Mouse (Mus musculus) left cerebral cortex, adult 18-20 months (tissue): ENCODE data around the gene Dapk2. TPM values are rescaled to one million over a fixed set of nuclear protein-coding genes. Genes with fewer than 3 reads are reported as not detected.

Experiments
- DNase-seq, 2 experiments: peaks; one replicate each; pipeline ENCODE4 v3.0.0; 2021 to 2022; ENCODE audit warnings: low spot score in 2 of 2, mixed read lengths in 1 of 2
- total RNA-seq, 2 experiments: library from RNA; stranded (reverse); gene quantifications; 2 replicates each; pipeline ENCODE4 v1.2.3; 2021

Gene Dapk2
- total RNA-seq, 2 experiments from 2014 or later, result 2.5 to 2.7 TPM

DNA sequence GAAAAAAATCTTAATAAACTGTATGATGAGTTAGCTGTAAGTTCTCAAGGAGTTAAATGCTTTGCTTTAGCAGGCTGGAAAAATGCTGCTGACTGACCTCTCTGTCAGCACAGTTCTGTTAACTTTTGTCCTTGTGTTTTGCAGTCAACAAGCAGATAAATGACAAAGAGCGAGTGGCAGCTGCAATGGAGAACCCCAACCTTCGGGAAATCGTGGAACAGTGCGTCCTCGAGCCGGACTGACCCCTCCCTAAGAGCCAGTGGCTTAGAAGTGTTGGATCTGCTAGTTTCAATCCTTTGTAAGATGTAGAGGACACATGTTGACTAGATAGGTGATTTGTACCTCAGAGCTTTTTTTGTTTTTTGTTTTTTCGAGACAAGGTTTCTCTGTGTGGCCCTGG lies 19.8 kb upstream of the Dapk2 start:
- DNase-seq, result no peak

GRCm38 (mm10) chr9:66142265-66142664 lies 15.8 kb upstream of the Dapk2 start:
- DNase-seq, result no peak

GRCm38 (mm10) chr9:66144248-66144647 lies 13.8 kb upstream of the Dapk2 start:
- DNase-seq, result peak; percentile 73 to 83

GRCm38 (mm10) chr9:66146141-66146540 lies 11.9 kb upstream of the Dapk2 start:
- DNase-seq, result no peak

GRCm38 (mm10) chr9:66152011-66152410 lies 6.0 kb upstream of the Dapk2 start:
- no peak for DNase-seq

DNA sequence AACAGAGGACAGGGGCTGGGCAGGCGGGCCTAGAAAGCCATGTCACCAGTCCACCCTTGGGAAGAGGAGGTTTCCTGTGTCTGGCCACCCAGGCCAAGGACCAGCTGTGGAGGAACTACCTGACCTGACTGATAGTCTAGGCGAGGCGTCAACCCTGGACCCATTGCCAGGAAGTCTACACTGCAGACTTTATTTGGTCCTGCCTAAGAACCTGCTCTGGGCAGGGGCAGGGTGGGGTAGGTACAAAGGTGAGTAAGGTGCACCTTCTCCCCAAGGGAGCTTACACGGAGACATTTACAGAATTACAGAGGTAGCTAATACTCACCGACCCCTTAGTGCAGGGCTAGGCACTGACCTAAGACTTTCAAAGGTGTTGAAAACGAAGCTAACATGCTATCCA lies 4.4 kb upstream of the Dapk2 start:
- DNase-seq, result no peak

GRCm38 (mm10) chr9:66154013-66154412 lies 4.0 kb upstream of the Dapk2 start:
- DNase-seq, result no peak

GRCm38 (mm10) chr9:66155534-66155933 lies 2.5 kb upstream of the Dapk2 start:
- DNase-seq, result no peak

- DNase-seq, result no peak
Observed at GRCm38 (mm10) chr9:66158885-66159430, 935 bp downstream of the Dapk2 start.

DNA sequence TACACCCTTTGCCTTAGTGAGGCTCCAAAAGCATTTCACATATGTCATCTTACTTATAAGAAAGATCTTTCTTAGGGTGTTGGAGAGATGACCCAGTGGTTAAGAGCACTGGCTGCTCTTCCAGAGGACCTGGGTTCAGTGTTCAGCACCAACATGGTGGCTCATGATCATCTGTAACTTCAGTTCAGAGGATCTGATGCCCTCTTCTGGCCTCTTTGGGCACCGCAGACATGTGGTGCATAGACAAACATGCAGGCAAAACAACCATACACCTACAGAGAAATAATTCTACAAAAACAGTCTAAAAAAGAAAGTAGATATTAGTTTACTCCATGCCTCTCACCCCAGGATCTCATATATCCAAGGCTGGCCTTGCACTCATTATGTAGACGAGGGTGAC lies 2.1 kb downstream of the Dapk2 start:
- DNase-seq, result no peak

DNA sequence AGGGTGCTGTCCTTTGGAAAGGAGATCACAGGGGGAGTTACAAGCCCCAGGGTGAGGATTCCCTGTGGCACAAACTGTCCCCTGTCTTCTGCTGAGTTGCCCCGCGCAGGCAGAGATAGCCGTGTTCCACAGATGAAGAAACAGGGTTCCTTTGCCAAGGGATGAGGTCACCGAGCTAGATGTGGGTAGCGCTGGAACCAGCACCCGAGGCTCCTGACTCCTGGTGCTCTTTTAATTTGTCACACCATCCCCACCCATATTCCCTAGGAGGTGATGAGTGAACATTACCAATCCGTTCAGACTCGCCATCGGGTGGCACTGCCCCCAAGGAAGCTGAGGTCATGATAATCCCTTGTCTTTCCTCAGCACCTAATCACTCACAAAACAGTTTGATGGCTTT lies 5.0 kb downstream of the Dapk2 start:
- no peak for DNase-seq

- DNase-seq, result no peak
Observed at GRCm38 (mm10) chr9:66167222-66167621, 9.2 kb downstream of the Dapk2 start.

GRCm38 (mm10) chr9:66168233-66168632 lies 10.2 kb downstream of the Dapk2 start:
- DNase-seq, result no peak

DNA sequence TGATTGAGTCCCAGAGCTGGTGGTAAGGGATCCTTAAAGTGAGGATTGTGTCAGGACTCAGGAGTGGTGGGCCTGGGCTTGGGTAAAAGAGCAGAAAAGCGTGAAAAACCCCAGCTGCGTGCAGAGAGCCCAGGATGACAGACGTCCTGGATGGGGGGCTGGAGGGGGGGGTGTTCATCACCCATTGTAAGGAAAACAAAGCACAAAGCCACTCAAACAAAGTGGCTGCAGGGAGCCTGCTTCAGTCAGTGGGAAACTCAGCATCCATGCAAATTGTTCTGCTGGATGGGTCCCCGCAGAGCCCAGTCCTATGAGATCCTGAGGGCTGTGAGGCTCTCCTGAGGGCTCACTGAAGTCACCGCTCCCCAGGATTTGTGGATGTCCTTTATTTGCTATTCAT lies 12.5 kb downstream of the Dapk2 start:
- DNase-seq, result no peak

DNA sequence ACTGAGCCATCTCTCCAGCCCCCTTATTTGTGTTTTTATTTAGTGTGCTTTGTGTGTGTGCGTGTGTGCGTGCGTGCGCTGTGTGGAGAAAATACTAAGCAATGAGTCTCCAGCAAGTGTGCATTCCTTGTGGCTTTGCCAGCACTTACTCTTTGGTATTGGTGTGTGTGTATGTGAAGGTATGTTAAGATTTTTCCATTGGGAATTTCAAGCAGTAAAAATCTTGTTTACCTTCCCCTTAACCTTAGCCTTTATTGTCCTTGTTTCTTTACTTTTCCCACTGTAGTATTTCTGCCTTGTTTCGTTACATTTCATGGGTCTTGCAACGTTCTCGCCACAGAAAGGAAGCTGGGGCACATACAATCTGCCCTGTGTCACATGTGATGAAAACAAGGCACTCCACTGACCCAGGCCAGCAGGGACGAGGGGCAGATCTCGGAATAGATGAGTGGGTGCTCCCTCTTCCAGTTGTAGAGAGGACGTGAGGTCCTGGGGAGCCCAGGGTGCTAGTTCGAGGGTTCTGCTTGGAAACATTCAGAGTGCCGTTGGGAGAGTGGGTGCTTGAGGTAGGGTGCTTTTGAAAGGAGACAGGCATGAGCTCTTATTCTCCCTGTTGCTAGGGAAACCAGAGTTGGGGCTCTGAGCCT lies 13.4 kb downstream of the Dapk2 start:
- no peak for DNase-seq

- no peak for DNase-seq
Observed at GRCm38 (mm10) chr9:66173316-66173855, 15.4 kb downstream of the Dapk2 start.

DNA sequence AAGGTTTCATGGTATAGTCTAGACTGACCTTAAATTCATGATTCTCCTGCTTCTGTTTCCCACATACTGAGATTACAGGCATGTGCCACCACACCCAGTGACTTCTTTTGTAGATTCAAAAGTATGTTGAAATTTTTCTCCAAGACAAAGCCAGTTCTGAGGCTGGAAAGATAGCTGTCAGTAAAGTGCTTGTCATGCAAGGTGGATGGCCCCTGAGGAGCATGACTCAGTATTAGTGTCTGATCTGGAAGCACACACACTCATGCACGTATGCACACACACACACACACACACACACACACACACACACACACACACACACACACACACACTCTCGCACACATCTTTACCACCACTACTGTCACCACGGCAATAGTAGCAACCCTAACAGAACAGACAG lies 17.0 kb downstream of the Dapk2 start:
- DNase-seq, result no peak

DNA sequence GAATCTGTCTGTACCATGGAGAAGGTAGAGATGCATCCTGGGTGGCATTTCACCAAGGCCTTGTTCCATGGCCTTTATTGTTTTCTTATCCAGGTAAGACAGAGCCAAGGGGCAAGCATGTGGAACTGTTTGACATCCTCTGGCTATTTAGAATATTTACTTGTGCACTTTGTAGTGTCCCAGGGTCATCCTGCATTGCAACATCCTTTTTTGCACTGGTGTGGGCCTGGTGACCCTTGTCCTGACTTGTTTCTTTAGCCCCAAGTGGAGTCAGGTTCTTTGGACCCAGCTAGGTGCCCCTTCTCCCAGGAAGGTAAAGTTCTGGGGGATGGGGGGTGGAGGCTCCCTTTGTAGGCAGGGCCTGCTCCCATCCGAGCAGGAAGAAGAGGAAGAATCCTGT lies 20.0 kb downstream of the Dapk2 start:
- DNase-seq, result no peak

- no peak for DNase-seq
Observed at GRCm38 (mm10) chr9:66179795-66180194, 21.8 kb downstream of the Dapk2 start.

DNA sequence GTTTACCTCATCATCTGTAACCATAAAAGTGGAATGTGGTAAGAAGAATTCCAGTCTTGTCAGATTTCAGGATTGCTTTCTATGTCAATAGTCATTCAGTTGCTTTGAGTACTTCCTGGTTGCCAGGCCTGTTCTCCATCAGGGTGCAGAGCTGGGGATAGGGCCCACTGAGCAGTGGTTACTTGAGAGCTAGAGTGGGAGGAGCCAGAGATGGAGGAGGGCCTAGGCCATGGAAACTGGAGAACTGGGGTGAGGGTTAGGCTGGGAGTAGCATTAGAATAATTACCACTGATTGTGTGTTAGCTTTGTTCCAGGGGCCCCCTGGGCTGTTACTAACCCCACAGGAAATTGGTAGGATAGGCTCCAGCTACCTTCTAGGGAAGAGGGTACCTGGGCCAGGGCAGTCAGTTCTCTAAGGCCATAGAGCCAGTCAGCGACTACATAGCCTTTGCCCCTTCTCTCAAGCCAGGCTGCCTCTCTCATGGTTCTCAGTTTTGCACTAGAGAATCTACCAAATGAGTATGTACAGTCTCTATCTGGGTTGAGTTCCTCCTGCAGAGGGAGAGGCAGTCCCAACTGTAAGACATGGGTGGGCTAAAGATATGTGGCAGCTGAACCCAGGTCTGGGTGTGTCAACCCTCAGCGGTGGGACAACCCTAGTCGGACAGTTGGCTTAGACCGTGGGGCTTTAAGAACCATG lies 23.3 kb downstream of the Dapk2 start:
- no peak for DNase-seq

GRCm38 (mm10) chr9:66181826-66182678 lies 24.0 kb downstream of the Dapk2 start:
- DNase-seq, result no peak

- DNase-seq, result no peak
Observed at GRCm38 (mm10) chr9:66182679-66182993, 24.6 kb downstream of the Dapk2 start.
